Mouse (Mus musculus): Measurements from ENCODE around the gene Hsd17b11. TPM values are rescaled to one million over a fixed set of nuclear protein-coding genes. Genes with fewer than 3 reads are reported as not detected.
"Not testable (repeated sequence)": the region's sequence is repeated elsewhere in the genome, so short reads cannot be mapped to it uniquely, and the experiment has no call there.

The Hsd17b11 gene
- total and polyA plus RNA-seq, 2 experiments from 2014 or later, result 4.6 to 10.9 TPM

- no peak overlapping the region for H3K9ac ChIP-seq
- DNase-seq (no peak), ATAC-seq (no peak)
- H3K4me2 ChIP-seq (ENCODE audit: low read depth), result no peak overlapping the region
- H3K9me3 ChIP-seq (ENCODE audit: low read length), result no peaks in the 10 kb centered on the region
- H3K36me3 ChIP-seq (ENCODE audit: insufficient read depth), result no peaks in the 10 kb centered on the region
- TF ChIP-seq CTCF (IDR thresholded peaks at IDR 0.05; ENCODE audit: low read depth), result no peak
- no peak overlapping the region for H3K4me3 ChIP-seq (ENCODE audit: low read depth, low read length)
- 77% methylated on average over 1 of the region's 1 CpGs for WGBS
- no peaks in the 10 kb centered on the region for H3K27me3 ChIP-seq (ENCODE audit: insufficient read depth, low read length)
- H3K4me1 ChIP-seq (ENCODE audit: insufficient read depth), result no peaks in the 10 kb centered on the region
- no peak overlapping the region for H3K27ac ChIP-seq (ENCODE audit: low read depth, low read length)
Measured at GRCm38 (mm10) chr5:104035824-104036223, 14.1 kb upstream of the Hsd17b11 start.

DNA sequence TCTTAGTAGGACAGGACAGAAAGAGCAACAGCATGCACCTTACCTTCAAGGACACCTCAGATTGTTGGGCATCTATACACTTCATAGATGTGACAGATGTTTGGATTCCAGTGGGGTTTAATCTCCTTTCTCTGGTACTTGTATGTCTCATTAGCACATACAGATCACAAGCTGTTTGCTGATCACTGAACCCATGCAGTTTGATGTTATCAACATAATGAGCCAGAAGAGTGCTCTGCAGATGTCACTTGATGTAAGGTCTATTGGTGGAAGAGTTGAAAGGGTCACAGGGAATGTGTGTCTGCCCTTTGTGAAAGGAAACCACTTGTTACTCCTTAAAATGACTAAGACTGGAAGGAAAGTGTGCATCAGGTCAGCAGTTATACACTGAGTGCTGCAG, 13.3 kb upstream of the Hsd17b11 start:
- no peaks in the 10 kb centered on the region for H3K36me3 ChIP-seq (ENCODE audit: insufficient read depth)

DNA sequence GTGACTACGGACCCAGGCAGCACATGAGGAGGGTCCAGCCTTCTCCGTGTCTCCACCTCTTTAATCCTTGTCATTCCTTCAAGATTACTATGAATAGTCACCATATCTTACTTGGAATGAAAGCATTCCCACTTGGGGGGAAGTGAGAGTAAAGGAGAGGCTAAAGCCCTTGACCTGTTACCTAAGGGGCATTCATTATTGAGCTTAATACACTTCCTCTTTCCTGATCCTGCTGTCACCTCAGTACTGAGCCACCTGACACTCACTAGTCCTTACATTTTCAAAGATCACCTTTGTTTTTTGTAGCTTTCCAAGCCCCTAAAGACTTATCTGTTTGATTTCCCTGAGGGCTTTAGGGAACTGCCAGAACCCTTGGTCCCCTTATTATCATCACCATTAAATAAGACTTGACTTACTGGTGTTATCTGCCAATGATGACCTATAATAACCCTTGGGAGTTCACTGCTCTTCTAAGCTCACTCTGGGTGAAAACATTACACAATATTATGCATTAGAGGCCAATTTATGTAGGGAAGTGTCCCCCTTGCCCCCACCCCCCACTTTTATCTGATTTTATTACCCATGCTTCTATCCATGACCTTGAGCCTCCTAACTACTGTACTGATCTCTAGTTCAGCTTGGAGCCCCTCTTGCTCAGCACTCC, 10.8 kb upstream of the Hsd17b11 start:
- Histone ChIP-seq H3K27me3 (ENCODE audit: insufficient read depth, low read length) (no peaks in the 10 kb centered on the region), H3K9ac (no peak overlapping the region), H3K27ac (ENCODE audit: low read depth, low read length) (no peak overlapping the region), H3K4me1 (ENCODE audit: insufficient read depth) (no peaks in the 10 kb centered on the region), H3K4me2 (ENCODE audit: low read depth) (no peak overlapping the region), H3K4me3 (ENCODE audit: low read depth, low read length) (no peak overlapping the region), H3K36me3 (ENCODE audit: insufficient read depth) (no peaks in the 10 kb centered on the region), H3K9me3 (ENCODE audit: low read length) (no peaks in the 10 kb centered on the region)
- no peak for DNase-seq
- TF ChIP-seq CTCF (IDR thresholded peaks at IDR 0.05; ENCODE audit: low read depth), result no peak
- WGBS, result 86% methylated on average over 2 of the region's 2 CpGs
- ATAC-seq, result no peak

More for the DNA sequence above, 13.3 kb upstream of the Hsd17b11 start:
- Histone ChIP-seq H3K4me1 (ENCODE audit: insufficient read depth) (no peaks in the 10 kb centered on the region), H3K27me3 (ENCODE audit: insufficient read depth, low read length) (no peaks in the 10 kb centered on the region), H3K27ac (ENCODE audit: low read depth, low read length) (no peak overlapping the region), H3K4me3 (ENCODE audit: low read depth, low read length) (no peak overlapping the region), H3K4me2 (ENCODE audit: low read depth) (no peak overlapping the region), H3K9me3 (ENCODE audit: low read length) (no peaks in the 10 kb centered on the region), H3K9ac (no peak overlapping the region)
- TF ChIP-seq CTCF (IDR thresholded peaks at IDR 0.05; ENCODE audit: low read depth), result no peak
- DNase-seq, result no peak
- ATAC-seq, result no peak

DNA sequence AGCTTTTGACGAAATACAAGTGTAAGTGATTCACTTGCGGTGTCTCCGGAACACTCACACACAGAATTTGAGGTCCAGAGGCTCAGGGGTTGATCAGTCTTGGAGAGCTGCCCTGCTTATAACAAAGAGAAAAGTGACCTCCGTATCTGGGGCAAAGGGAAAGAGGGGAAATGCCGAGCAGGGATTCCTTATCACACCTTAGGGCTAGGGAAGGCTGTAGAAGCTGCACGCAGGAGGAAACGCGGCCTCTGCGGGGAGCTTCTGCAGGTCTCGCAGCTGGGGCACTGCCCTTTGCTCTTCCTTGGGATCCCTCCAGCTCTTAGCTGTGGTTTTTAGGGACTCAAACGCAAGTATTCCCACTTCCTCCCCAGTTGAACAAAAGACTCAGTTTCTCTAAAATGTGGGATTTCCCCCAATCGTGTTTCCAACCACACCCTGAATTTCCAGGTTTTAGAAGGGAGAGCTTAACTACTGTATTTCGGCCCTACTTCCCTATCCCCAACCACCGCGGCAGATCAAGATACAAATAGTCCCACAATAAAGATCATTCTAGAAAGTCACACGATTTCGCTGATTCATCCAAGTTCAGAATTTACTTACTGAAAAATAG, 3.6 kb upstream of the Hsd17b11 start:
- DNase-seq, result no peak
- 49% methylated on average over 17 of the region's 17 CpGs for WGBS
- no peak overlapping the region for H3K9ac ChIP-seq
- no peak for TF ChIP-seq CTCF (IDR thresholded peaks at IDR 0.05; ENCODE audit: low read depth)
- H3K4me2 ChIP-seq (ENCODE audit: low read depth), result no peak overlapping the region
- no peak for ATAC-seq
- H3K4me3 ChIP-seq (ENCODE audit: low read depth, low read length), result no peak overlapping the region
- H3K4me1 ChIP-seq (ENCODE audit: insufficient read depth), result peaks cover 8% of the 10 kb centered on the region
- H3K27ac ChIP-seq (ENCODE audit: low read depth, low read length), result no peak overlapping the region
- no peaks in the 10 kb centered on the region for H3K9me3 ChIP-seq (ENCODE audit: low read length)
- no peaks in the 10 kb centered on the region for H3K36me3 ChIP-seq (ENCODE audit: insufficient read depth)
- H3K27me3 ChIP-seq (ENCODE audit: insufficient read depth, low read length), result no peaks in the 10 kb centered on the region; the same call in 1 of the 2 replicates

GRCm38 (mm10) chr5:104024762-104025161, 3.0 kb upstream of the Hsd17b11 start:
- Histone ChIP-seq H3K9me3 (ENCODE audit: low read length) (no peaks in the 10 kb centered on the region), H3K36me3 (ENCODE audit: insufficient read depth) (no peaks in the 10 kb centered on the region), H3K27ac (ENCODE audit: low read depth, low read length) (no peak overlapping the region), H3K9ac (no peak overlapping the region), H3K4me1 (ENCODE audit: insufficient read depth) (peaks cover 8% of the 10 kb centered on the region), H3K4me2 (ENCODE audit: low read depth) (no peak overlapping the region), H3K4me3 (ENCODE audit: low read depth, low read length) (no peak overlapping the region), H3K27me3 (ENCODE audit: insufficient read depth, low read length) (no peaks in the 10 kb centered on the region; the same call in 1 of the 2 replicates)
- no peak for TF ChIP-seq CTCF (IDR thresholded peaks at IDR 0.05; ENCODE audit: low read depth)
- ATAC-seq, result no peak
- no peak for DNase-seq
- 72% methylated on average over 11 of the region's 11 CpGs for WGBS

- not testable (repeated sequence) for H3K27me3 ChIP-seq (ENCODE audit: insufficient read depth, low read length)
- 84% methylated on average over 5 of the region's 5 CpGs for WGBS
Measured at GRCm38 (mm10) chr5:104024193-104024592, 2.5 kb upstream of the Hsd17b11 start.

DNA sequence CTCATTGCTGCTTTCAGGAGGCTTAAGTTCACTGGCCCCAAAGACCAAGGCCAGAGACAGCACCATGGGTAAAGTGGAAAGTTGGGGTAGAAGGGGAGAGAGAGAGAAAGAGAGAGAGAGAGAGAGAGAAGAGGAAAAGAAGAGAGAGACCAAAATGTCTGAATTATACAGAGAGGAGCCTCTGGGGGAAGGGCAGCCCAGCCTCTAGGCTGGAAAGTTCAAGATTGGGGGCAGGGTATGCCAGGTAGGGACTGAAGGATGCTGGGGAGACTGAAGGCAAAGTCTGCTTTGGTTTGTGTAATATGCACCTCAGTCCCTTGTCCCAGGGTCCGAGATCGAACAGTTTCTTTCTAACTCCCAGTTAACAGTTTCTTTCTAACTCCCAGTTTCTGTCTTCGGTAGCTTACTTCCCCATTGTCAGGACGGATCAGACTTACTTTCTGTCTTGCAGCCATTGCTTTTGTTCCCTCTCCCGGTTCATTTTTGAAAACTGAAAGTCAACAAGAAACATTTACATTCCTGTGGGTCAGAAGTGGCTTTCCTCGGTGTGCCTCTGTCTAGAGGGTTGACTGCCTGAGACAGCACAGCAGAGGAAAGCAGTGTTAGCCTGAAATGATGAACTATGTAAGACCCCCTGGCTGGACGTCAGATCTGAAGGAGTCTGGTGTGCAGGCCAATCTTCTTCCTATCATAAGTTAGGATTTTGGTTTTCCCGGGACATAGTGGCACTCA, 1.7 kb upstream of the Hsd17b11 start:
- ATAC-seq, result no peak
- peaks cover 8% of the 10 kb centered on the region for H3K4me1 ChIP-seq (ENCODE audit: insufficient read depth)
- TF ChIP-seq CTCF (IDR thresholded peaks at IDR 0.05; ENCODE audit: low read depth), result no peak
- H3K27me3 ChIP-seq (ENCODE audit: insufficient read depth, low read length), result no peaks in the 10 kb centered on the region; the same call in 1 of the 2 replicates
- WGBS, result 78% methylated on average over 8 of the region's 8 CpGs
- no peak for DNase-seq
- no peaks in the 10 kb centered on the region for H3K36me3 ChIP-seq (ENCODE audit: insufficient read depth)
- no peaks in the 10 kb centered on the region for H3K9me3 ChIP-seq (ENCODE audit: low read length)
- no peak overlapping the region for H3K4me2 ChIP-seq (ENCODE audit: low read depth)
- no peak overlapping the region for H3K4me3 ChIP-seq (ENCODE audit: low read depth, low read length)
- H3K9ac ChIP-seq, result no peak overlapping the region
- H3K27ac ChIP-seq (ENCODE audit: low read depth, low read length), result no peak overlapping the region

More at GRCm38 (mm10) chr5:104024193-104024592, 2.5 kb upstream of the Hsd17b11 start:
- not testable (repeated sequence) for DNase-seq; H3K9me3 ChIP-seq (ENCODE audit: low read length); H3K4me2 ChIP-seq (ENCODE audit: low read depth); H3K4me1 ChIP-seq (ENCODE audit: insufficient read depth); H3K4me3 ChIP-seq (ENCODE audit: low read depth, low read length); ATAC-seq; H3K9ac ChIP-seq; H3K36me3 ChIP-seq (ENCODE audit: insufficient read depth); H3K27ac ChIP-seq (ENCODE audit: low read depth, low read length)
